Comparison of ENCODE assay signal across 28 mouse cellular contexts in the genomic region with DNA sequence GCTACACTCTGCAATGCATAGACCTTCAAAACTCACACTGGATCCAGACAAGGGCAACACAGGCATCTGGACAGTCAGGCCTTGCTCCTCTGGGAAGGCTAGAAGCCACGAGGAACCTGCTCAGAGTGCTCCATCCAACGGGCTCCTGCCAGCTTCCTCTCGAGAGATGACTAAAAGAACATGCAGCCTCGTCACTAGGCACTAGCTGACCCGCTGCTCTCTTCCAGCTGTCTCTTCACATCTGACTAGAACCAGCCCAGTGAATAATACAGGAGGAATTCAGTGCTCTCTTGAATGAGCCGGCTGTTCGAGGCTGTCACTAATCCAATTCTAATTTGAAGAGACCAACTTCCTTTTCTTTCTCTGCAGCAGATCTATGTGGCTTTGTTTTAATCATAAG. TPM values are rescaled to one million over a fixed set of nuclear protein-coding genes. Genes with fewer than 3 reads are reported as not detected.
DNase-seq lines count a peak whose midpoint lies in the region; TF ChIP-seq lines count a peak whose summit lies in the region.
"Had no signal": no experiment of that assay in that cellular context is flagged by ENCODE, and none has a peak within 500 bp of the region (broad histone marks: within the 10 kb centered on the region; RNA-seq: fewer than 3 reads in every experiment).

No protein-coding gene starts in this region.

- peak; percentile 13 to 30 for DNase-seq in heart, adult 9 months (ENCODE audit: low spot score in 2 of 2)
- no peak for DNase-seq in heart, adult 2 months
- DNase-seq in 3134 (ENCODE audit: extremely low read depth, insufficient read length, low spot score) (peak; percentile 48), 3T3-L1 (ENCODE audit: low read depth, low spot score) (peak; percentile 80)
- peak; percentile 32 for DNase-seq in fibroblast of lung, adult 2 months (ENCODE audit: low read depth)
- no peak for DNase-seq in retina, postnatal 1 day
- DNase-seq: adrenal gland, postnatal 25 days; cerebellum, adult 18-20 months; cerebellum, postnatal 10 days; heart, postnatal 36 days; kidney, adult 8-10 months; kidney, postnatal 4 days; right cerebral cortex, postnatal 25 days; thymus, postnatal 36 days had no signal

- no peak for TF ChIP-seq CTCF in heart, adult 2 months (IDR thresholded peaks at IDR 0.05)

- H3K4me1 ChIP-seq in heart, adult 2 months (ENCODE audit: control insufficient read depth, insufficient read depth, low read length) = no peaks in the 10 kb centered on the region; the same call in 1 of the 2 replicates
- H3K4me1 ChIP-seq: embryonic facial prominence, embryonic 13.5 days; heart, embryonic 10.5 days; heart, embryonic 15.5 days; limb, embryonic 12.5 days; liver, embryonic 15.5 days; lung, embryonic 15.5 days; stomach, embryonic 15.5 days had no signal

- no peaks in the 10 kb centered on the region for H3K27me3 ChIP-seq in heart, adult 2 months (ENCODE audit: control insufficient read depth, insufficient read depth, low read length)
- H3K27me3 ChIP-seq: embryonic facial prominence, embryonic 13.5 days; heart, embryonic 15.5 days; hindbrain, embryonic 12.5 days; limb, embryonic 12.5 days; liver, embryonic 15.5 days; lung, embryonic 15.5 days; stomach, embryonic 15.5 days had no signal

- no peak overlapping the region for H3K9ac ChIP-seq in heart, adult 2 months (ENCODE audit: low read depth, low read length)
- H3K9ac ChIP-seq: embryonic facial prominence, embryonic 13.5 days; heart, embryonic 15.5 days; hindbrain, embryonic 12.5 days; limb, embryonic 12.5 days; liver, embryonic 15.5 days; lung, embryonic 15.5 days; stomach, embryonic 15.5 days had no signal

- H3K27ac ChIP-seq in heart, adult 2 months = no peak overlapping the region
- H3K27ac ChIP-seq: embryonic facial prominence, embryonic 13.5 days; heart, embryonic 10.5 days; heart, embryonic 15.5 days; hindbrain, embryonic 12.5 days; hindbrain, postnatal 0 days; kidney, postnatal 0 days; left cerebral cortex, adult 2 months; limb, embryonic 12.5 days; liver, embryonic 15.5 days; lung, embryonic 15.5 days; stomach, embryonic 15.5 days had no signal

- H3K79me2 ChIP-seq in heart, adult 2 months (replicated peaks; ENCODE audit: control insufficient read depth, insufficient read depth, low read length) = no peaks in the 10 kb centered on the region

- H3K36me3 ChIP-seq in heart, adult 2 months (ENCODE audit: control insufficient read depth, insufficient read depth, low read length) = no peaks in the 10 kb centered on the region
- H3K36me3 ChIP-seq: heart, embryonic 15.5 days had no signal

- 68% methylated on average over 7 of the region's 7 CpGs for WGBS in heart, adult 2 months

- no peak for TF ChIP-seq EP300 in heart, adult 2 months (IDR thresholded peaks at IDR 0.05; ENCODE audit: insufficient read depth, low read depth, low read length)

- intact Hi-C loops in heart, adult 2 months (cut with DNase I) = loop anchor here (5.0 kb wide), 1 partner anchor 334 kb away; no protein-coding TSS in a partner anchor

- no peak overlapping the region for H3K4me3 ChIP-seq in heart, adult 2 months
- H3K4me3 ChIP-seq: embryonic facial prominence, embryonic 13.5 days; heart, embryonic 10.5 days; heart, embryonic 15.5 days; hindbrain, embryonic 12.5 days; left cerebral cortex, adult 2 months; limb, embryonic 12.5 days; liver, embryonic 15.5 days; lung, embryonic 15.5 days; stomach, embryonic 15.5 days had no signal

- TF ChIP-seq POLR2A in heart, adult 2 months (IDR thresholded peaks at IDR 0.05; ENCODE audit: insufficient read depth, low read depth, low read length) = no peak

RNA-seq across cellular contexts. Expression of a gene that starts 25.2 kb away (rescaled TPM):
- total RNA-seq in heart, adult 2 months (2021) = not detected
- polyA plus RNA-seq in heart, adult 2 months (2012; rRNA removed) = not detected in 2 replicates
- total RNA-seq: adrenal gland, postnatal 25 days; common myeloid progenitor, adult 5-6 weeks; heart, postnatal 36 days; liver, adult 2 months; megakaryocyte, adult 5-6 weeks had no signal
- polyA plus RNA-seq: liver, adult 2 months; lung, embryonic 15.5 days had no signal

Comparison
In these comparisons a context has a peak if more than half of its experiments do, and no peak if none do; other contexts are left out.
1. DNase-seq: peak in heart, adult 9 months (2 of 2), 3134 (single experiment), 3T3-L1 (single experiment) and fibroblast of lung, adult 2 months (single experiment); none in heart, adult 2 months (0 of 2) and retina, postnatal 1 day (single experiment).